Mouse (Mus musculus): ENCODE results near the gene Tnxb. TPM values are rescaled to one million over a fixed set of nuclear protein-coding genes. Genes with fewer than 3 reads are reported as not detected.
"Not testable (repeated sequence)": the region's sequence is repeated elsewhere in the genome, so short reads cannot be mapped to it uniquely, and the experiment has no call there.

The Tnxb gene
- polyA plus RNA-seq, 1 experiment from 2014 or later: 1.9 TPM

GRCm38 (mm10) chr17:34700671-34701071 is 30.3 kb downstream of the Tnxb start:
- H3K4me2 ChIP-seq: no peak overlapping the region
- WGBS: 48% methylated on average over 2 of the region's 2 CpGs
- H3K36me3 ChIP-seq: no peaks in the 10 kb centered on the region
- H3K9me3 ChIP-seq: no peaks in the 10 kb centered on the region
- no peak overlapping the region for H3K9ac ChIP-seq
- H3K4me3 ChIP-seq: no peak overlapping the region
- peaks cover 16% of the 10 kb centered on the region for H3K4me1 ChIP-seq
- peak overlapping the region; percentile 38; the same call in 1 of the 2 replicates for H3K27ac ChIP-seq
- no peaks in the 10 kb centered on the region for H3K27me3 ChIP-seq
- no peak for ATAC-seq (ENCODE audit: insufficient number of reproducible peaks, low FRiP score, low TSS enrichment, low read depth)

GRCm38 (mm10) chr17:34706476-34706875 is 36.1 kb downstream of the Tnxb start:
- not testable (repeated sequence) for H3K4me3 ChIP-seq; H3K27ac ChIP-seq; H3K4me1 ChIP-seq; H3K9me3 ChIP-seq; H3K4me2 ChIP-seq; H3K9ac ChIP-seq; ATAC-seq (ENCODE audit: insufficient number of reproducible peaks, low FRiP score, low TSS enrichment, low read depth); H3K27me3 ChIP-seq; H3K36me3 ChIP-seq
- WGBS: 69% methylated on average over 2 of the region's 2 CpGs

GRCm38 (mm10) chr17:34712951-34713350 is 42.6 kb downstream of the Tnxb start:
- 46% methylated on average over 6 of the region's 6 CpGs for WGBS

GRCm38 (mm10) chr17:34714181-34714907 is 44.0 kb downstream of the Tnxb start:
- not testable (repeated sequence) for ATAC-seq (ENCODE audit: insufficient number of reproducible peaks, low FRiP score, low TSS enrichment, low read depth); H3K4me1 ChIP-seq; H3K9me3 ChIP-seq; H3K27ac ChIP-seq; H3K27me3 ChIP-seq; H3K9ac ChIP-seq; H3K4me3 ChIP-seq; H3K4me2 ChIP-seq; H3K36me3 ChIP-seq
- WGBS: 79% methylated on average over 9 of the region's 9 CpGs

More at GRCm38 (mm10) chr17:34712951-34713350, 42.6 kb downstream of the Tnxb start:
- Histone ChIP-seq H3K4me3 (no peak overlapping the region), H3K4me2 (no peak overlapping the region), H3K36me3 (no peaks in the 10 kb centered on the region), H3K27ac (no peak overlapping the region), H3K4me1 (no peaks in the 10 kb centered on the region), H3K9ac (no peak overlapping the region), H3K27me3 (0 out of 2 replicates have a peak, but pooled peaks cover 4% of the 10 kb centered on the region), H3K9me3 (no peaks in the 10 kb centered on the region)
- ATAC-seq (ENCODE audit: insufficient number of reproducible peaks, low FRiP score, low TSS enrichment, low read depth): no peak

- H3K9ac ChIP-seq; H3K36me3 ChIP-seq; H3K27me3 ChIP-seq; H3K4me1 ChIP-seq; H3K27ac ChIP-seq; H3K9me3 ChIP-seq; H3K4me2 ChIP-seq; H3K4me3 ChIP-seq; ATAC-seq (ENCODE audit: insufficient number of reproducible peaks, low FRiP score, low TSS enrichment, low read depth): not testable (repeated sequence)
- 71% methylated on average over 5 of the region's 5 CpGs for WGBS
Measured at GRCm38 (mm10) chr17:34714908-34715445, 44.6 kb downstream of the Tnxb start.

GRCm38 (mm10) chr17:34715451-34715850 is 45.1 kb downstream of the Tnxb start:
- ATAC-seq (ENCODE audit: insufficient number of reproducible peaks, low FRiP score, low TSS enrichment, low read depth); H3K9ac ChIP-seq; H3K27ac ChIP-seq; H3K9me3 ChIP-seq; H3K4me3 ChIP-seq; H3K4me1 ChIP-seq; H3K4me2 ChIP-seq; H3K36me3 ChIP-seq; H3K27me3 ChIP-seq: not testable (repeated sequence)
- WGBS: 75% methylated on average over 7 of the region's 7 CpGs

- no peak overlapping the region for H3K4me3 ChIP-seq
- no peak for ATAC-seq (ENCODE audit: insufficient number of reproducible peaks, low FRiP score, low TSS enrichment, low read depth)
- WGBS: 85% methylated on average over 15 of the region's 15 CpGs
Measured at GRCm38 (mm10) chr17:34716247-34716646, 45.9 kb downstream of the Tnxb start.

GRCm38 (mm10) chr17:34717401-34717800 is 47.1 kb downstream of the Tnxb start:
- H3K36me3 ChIP-seq: no peaks in the 10 kb centered on the region
- H3K9ac ChIP-seq: no peak overlapping the region
- H3K4me1 ChIP-seq: no peaks in the 10 kb centered on the region
- no peak overlapping the region for H3K27ac ChIP-seq
- H3K9me3 ChIP-seq: no peaks in the 10 kb centered on the region
- H3K4me3 ChIP-seq: no peak overlapping the region
- H3K27me3 ChIP-seq: no peaks in the 10 kb centered on the region
- WGBS: 82% methylated on average over 11 of the region's 11 CpGs
- ATAC-seq (ENCODE audit: insufficient number of reproducible peaks, low FRiP score, low TSS enrichment, low read depth): no peak
- H3K4me2 ChIP-seq: no peak overlapping the region

More at GRCm38 (mm10) chr17:34716247-34716646, 45.9 kb downstream of the Tnxb start:
- Histone ChIP-seq H3K27me3 (no peaks in the 10 kb centered on the region), H3K9ac (no peak overlapping the region), H3K4me1 (no peaks in the 10 kb centered on the region), H3K27ac (no peak overlapping the region), H3K9me3 (no peaks in the 10 kb centered on the region), H3K36me3 (no peaks in the 10 kb centered on the region), H3K4me2 (no peak overlapping the region)

- H3K4me3 ChIP-seq; ATAC-seq (ENCODE audit: insufficient number of reproducible peaks, low FRiP score, low TSS enrichment, low read depth); H3K4me1 ChIP-seq; H3K4me2 ChIP-seq; H3K27me3 ChIP-seq; H3K9me3 ChIP-seq; H3K27ac ChIP-seq; H3K9ac ChIP-seq; H3K36me3 ChIP-seq: not testable (repeated sequence)
- WGBS: 71% methylated on average over 8 of the region's 8 CpGs
Measured at GRCm38 (mm10) chr17:34719886-34720285, 49.6 kb downstream of the Tnxb start.

GRCm38 (mm10) chr17:34722238-34722637 is 51.9 kb downstream of the Tnxb start:
- not testable (repeated sequence) for H3K4me3 ChIP-seq; H3K27ac ChIP-seq; H3K4me2 ChIP-seq; H3K9me3 ChIP-seq; H3K9ac ChIP-seq; H3K27me3 ChIP-seq; ATAC-seq (ENCODE audit: insufficient number of reproducible peaks, low FRiP score, low TSS enrichment, low read depth); H3K4me1 ChIP-seq; H3K36me3 ChIP-seq
- WGBS: 88% methylated on average over 4 of the region's 4 CpGs

GRCm38 (mm10) chr17:34723066-34723465 is 52.7 kb downstream of the Tnxb start:
- H3K4me1 ChIP-seq: no peaks in the 10 kb centered on the region
- H3K36me3 ChIP-seq: no peaks in the 10 kb centered on the region
- H3K4me2 ChIP-seq: no peak overlapping the region
- H3K9me3 ChIP-seq: no peaks in the 10 kb centered on the region
- H3K27ac ChIP-seq: no peak overlapping the region
- no peak overlapping the region for H3K4me3 ChIP-seq
- H3K9ac ChIP-seq: no peak overlapping the region
- no peaks in the 10 kb centered on the region for H3K27me3 ChIP-seq
- ATAC-seq (ENCODE audit: insufficient number of reproducible peaks, low FRiP score, low TSS enrichment, low read depth): no peak
- WGBS: 73% methylated on average over 4 of the region's 4 CpGs

- Histone ChIP-seq H3K4me2 (no peak overlapping the region), H3K36me3 (no peaks in the 10 kb centered on the region), H3K4me1 (no peaks in the 10 kb centered on the region), H3K4me3 (no peak overlapping the region), H3K9ac (no peak overlapping the region), H3K27me3 (no peaks in the 10 kb centered on the region), H3K9me3 (no peaks in the 10 kb centered on the region), H3K27ac (no peak overlapping the region)
- WGBS: 91% methylated on average over 2 of the region's 2 CpGs
- ATAC-seq (ENCODE audit: insufficient number of reproducible peaks, low FRiP score, low TSS enrichment, low read depth): no peak
Measured at GRCm38 (mm10) chr17:34727887-34728286, 57.6 kb downstream of the Tnxb start.
